Mouse (Mus musculus) liver, embryonic 11.5 days (tissue): ENCODE data around the gene Wfs1. TPM values are rescaled to one million over a fixed set of nuclear protein-coding genes. Genes with fewer than 3 reads are reported as not detected.

Experiments used
- polyA plus RNA-seq: library from polyadenylated mRNA; unstranded; fragments of >200 nt; fragmentation: Nextera tagmentation; extraction: Ambion mirVana; gene quantifications from 2 replicates; pipeline ENCODE4 v1.2.1, GENCODE M21; 2014

Wfs1 gene
- polyA plus RNA-seq, 1 experiment from 2014 or later = 3.8 TPM

Other genes starting within 250 kb of the Wfs1 start
- gene Bloc1s4, start 240.6 kb downstream of the Wfs1 start, polyA plus RNA-seq = 29.1 and 30.0 TPM in 2 replicates
- gene Mrfap1, start 192.4 kb downstream of the Wfs1 start, polyA plus RNA-seq = 366 and 368 TPM in 2 replicates
- gene Man2b2, start 158.6 kb downstream of the Wfs1 start, polyA plus RNA-seq = 17.4 and 20.2 TPM in 2 replicates
- gene Ppp2r2c, start 120.7 kb downstream of the Wfs1 start, polyA plus RNA-seq = 0.30 and 0.33 TPM in 2 replicates
- not detected in 2 replicates for gene Gm1043, start 96.2 kb upstream of the Wfs1 start, polyA plus RNA-seq